Mouse (Mus musculus): ENCODE results near the gene Lifr. TPM values are rescaled to one million over a fixed set of nuclear protein-coding genes. Genes with fewer than 3 reads are reported as not detected.
A peak's percentile ranks its signal among the peaks of the same experiment; 100 is the strongest.

Gene Lifr
- polyA plus RNA-seq, 1 experiment, result 11.8 TPM

GRCm38 (mm10) chr15:7194748-7195221, 104.4 kb downstream of the Lifr start:
- TF ChIP-seq CTCF (IDR thresholded peaks at IDR 0.05; ENCODE audit: borderline replicate concordance, extremely low read depth, insufficient read depth, insufficient read length), result no peak
- no peak for TF ChIP-seq POLR2A (IDR thresholded peaks at IDR 0.05; ENCODE audit: borderline replicate concordance, extremely low read depth, insufficient read depth, insufficient read length, poor library complexity, severe bottlenecking)
- peak; percentile 95 for DNase-seq (ENCODE audit: low read depth)

DNA sequence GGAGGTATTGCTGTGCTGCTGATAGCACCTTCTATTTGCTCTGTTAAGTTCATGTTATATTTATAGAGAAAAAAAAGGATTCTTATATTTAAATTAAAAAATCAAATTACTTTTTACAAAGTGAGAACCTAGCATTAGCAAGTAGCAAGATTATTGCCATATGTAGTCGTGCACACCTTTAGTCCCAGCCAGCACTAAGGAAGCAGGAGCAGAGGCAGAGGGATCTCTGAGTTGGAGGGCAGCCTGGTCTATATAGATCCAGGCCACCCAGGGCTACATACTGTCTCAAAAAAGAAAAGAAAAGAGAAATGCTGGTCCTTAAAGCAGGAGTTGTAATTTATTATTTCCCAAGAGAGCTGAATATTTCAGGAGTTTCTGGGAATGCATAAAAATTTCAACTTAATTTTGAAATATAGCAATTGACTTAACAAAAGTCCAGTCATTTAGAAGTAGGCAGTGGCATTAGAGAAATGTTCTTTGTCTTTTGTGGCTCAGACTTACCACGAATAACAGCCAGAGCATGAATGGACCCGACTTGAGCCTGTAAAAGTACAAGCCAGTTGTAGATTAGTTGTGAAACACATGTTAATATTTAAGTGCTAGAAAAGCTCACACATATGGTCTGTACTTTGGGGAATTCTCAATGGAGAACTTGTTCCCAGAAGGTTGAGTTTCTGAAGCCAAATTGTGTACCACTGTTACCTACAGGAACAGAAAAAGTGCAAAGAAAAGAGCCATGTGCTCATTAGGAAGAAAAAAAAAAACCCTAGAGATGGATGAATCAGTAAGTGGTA, 107.4 kb downstream of the Lifr start:
- TF ChIP-seq POLR2A (IDR thresholded peaks at IDR 0.05; ENCODE audit: borderline replicate concordance, extremely low read depth, insufficient read depth, insufficient read length, poor library complexity, severe bottlenecking) (no peak), CTCF (IDR thresholded peaks at IDR 0.05; ENCODE audit: borderline replicate concordance, extremely low read depth, insufficient read depth, insufficient read length) (no peak)
- peak; percentile 70 for DNase-seq (ENCODE audit: low read depth)

- peak; percentile 95 for DNase-seq (ENCODE audit: low read depth)
- TF ChIP-seq CTCF (IDR thresholded peaks at IDR 0.05; ENCODE audit: borderline replicate concordance, extremely low read depth, insufficient read depth, insufficient read length) (no peak), POLR2A (IDR thresholded peaks at IDR 0.05; ENCODE audit: borderline replicate concordance, extremely low read depth, insufficient read depth, insufficient read length, poor library complexity, severe bottlenecking) (no peak)
Observed at GRCm38 (mm10) chr15:7198816-7199215, 108.4 kb downstream of the Lifr start.

GRCm38 (mm10) chr15:7200286-7200685, 109.9 kb downstream of the Lifr start:
- TF ChIP-seq POLR2A (IDR thresholded peaks at IDR 0.05; ENCODE audit: borderline replicate concordance, extremely low read depth, insufficient read depth, insufficient read length, poor library complexity, severe bottlenecking) (no peak), CTCF (IDR thresholded peaks at IDR 0.05; ENCODE audit: borderline replicate concordance, extremely low read depth, insufficient read depth, insufficient read length) (no peak)
- no peak for DNase-seq (ENCODE audit: low read depth)

DNA sequence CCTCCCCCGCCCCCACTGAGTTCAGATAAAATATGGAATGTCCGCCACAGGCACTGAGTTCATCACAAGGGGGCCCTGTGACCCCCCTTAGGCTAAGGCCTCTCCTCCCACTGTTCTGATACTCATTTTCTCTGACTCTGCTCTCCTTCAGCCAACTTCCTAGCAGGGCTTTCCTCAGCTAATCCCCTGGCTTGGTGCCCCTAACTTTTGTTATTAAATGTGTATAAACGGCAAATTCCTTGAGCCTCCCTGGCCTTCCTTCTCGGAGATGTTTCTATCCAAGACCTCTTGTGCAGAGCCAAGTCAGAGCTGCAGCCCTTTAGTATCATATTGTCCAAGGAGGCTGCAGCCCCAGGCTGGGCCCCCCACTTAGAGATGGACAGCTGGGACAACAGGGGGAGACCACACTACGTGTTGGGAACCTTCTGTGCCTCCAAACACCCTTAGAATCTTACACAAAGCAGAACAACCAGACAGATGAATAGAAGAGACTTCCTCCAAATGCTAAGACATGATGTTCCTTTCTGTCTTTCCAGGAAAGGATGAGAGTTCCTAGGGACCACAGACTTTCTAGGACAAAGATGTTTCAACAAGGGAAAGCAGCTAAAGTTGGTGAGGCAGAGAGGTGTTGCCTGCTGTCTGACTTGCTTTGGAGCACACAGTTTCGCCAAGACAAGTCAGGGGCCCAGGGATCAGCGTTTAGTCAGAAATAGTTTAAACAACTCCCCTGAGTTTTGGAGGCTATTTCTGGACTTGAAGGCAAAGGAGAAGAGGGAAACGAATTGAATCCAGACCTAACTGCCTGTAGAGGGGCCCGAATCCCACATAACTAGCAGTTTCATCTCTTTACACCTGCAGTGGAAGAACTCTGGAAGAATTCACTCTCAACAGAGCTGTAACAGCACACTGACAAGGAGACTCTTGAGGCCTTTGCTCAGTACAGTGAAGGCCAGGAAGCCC, 111.3 kb downstream of the Lifr start:
- DNase-seq (ENCODE audit: low read depth), result no peak
- TF ChIP-seq POLR2A (IDR thresholded peaks at IDR 0.05; ENCODE audit: borderline replicate concordance, extremely low read depth, insufficient read depth, insufficient read length, poor library complexity, severe bottlenecking), result no peak
- TF ChIP-seq CTCF (IDR thresholded peaks at IDR 0.05; ENCODE audit: borderline replicate concordance, extremely low read depth, insufficient read depth, insufficient read length), result no peak

DNA sequence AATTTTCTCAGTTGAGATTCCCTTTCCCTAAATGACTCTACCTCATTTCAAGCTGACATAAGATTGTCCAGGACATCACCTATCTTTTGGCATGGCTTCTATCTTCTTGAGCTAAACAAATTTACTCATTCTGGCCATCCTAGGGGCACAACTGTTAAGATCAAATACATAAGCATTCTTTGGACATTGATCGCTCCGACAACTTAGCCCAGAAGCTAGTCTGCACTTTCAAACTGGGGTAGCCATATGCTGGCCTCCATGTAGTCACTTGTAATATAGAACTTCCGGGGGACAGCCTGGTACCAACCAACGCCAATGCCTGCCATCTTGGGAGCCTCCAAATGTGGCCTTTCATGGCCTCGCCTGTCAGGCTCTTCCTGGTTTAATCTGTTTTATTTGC, 112.6 kb downstream of the Lifr start:
- DNase-seq (ENCODE audit: low read depth), result no peak
- TF ChIP-seq CTCF (IDR thresholded peaks at IDR 0.05; ENCODE audit: borderline replicate concordance, extremely low read depth, insufficient read depth, insufficient read length) (no peak), POLR2A (IDR thresholded peaks at IDR 0.05; ENCODE audit: borderline replicate concordance, extremely low read depth, insufficient read depth, insufficient read length, poor library complexity, severe bottlenecking) (no peak)

- DNase-seq (ENCODE audit: low read depth), result no peak
- no peak for TF ChIP-seq CTCF (IDR thresholded peaks at IDR 0.05; ENCODE audit: borderline replicate concordance, extremely low read depth, insufficient read depth, insufficient read length)
- no peak for TF ChIP-seq POLR2A (IDR thresholded peaks at IDR 0.05; ENCODE audit: borderline replicate concordance, extremely low read depth, insufficient read depth, insufficient read length, poor library complexity, severe bottlenecking)
Observed at GRCm38 (mm10) chr15:7203606-7204330, 113.4 kb downstream of the Lifr start.

- TF ChIP-seq POLR2A (IDR thresholded peaks at IDR 0.05; ENCODE audit: borderline replicate concordance, extremely low read depth, insufficient read depth, insufficient read length, poor library complexity, severe bottlenecking), result no peak
- no peak for TF ChIP-seq CTCF (IDR thresholded peaks at IDR 0.05; ENCODE audit: borderline replicate concordance, extremely low read depth, insufficient read depth, insufficient read length)
Observed at GRCm38 (mm10) chr15:7204917-7205316, 114.5 kb downstream of the Lifr start.

DNA sequence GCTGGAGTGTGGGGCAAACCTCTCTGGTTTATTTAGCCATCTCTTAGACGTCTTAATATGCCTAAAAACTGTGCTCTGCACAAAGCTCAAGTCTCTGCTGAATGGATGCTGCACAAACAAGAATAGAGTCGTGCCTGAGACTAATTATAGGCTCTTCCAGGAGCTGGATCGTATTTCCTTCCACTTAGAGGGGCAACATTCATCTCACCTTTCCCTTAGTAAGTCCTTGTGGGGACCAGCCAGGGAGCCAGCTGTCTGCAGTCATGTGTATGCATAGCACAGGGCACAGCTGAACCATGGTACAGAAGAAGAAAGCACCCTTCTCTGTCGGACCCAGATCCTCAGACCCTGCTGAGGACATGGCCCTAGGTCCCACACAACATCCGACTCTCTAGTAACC, 115.7 kb downstream of the Lifr start:
- DNase-seq (ENCODE audit: low read depth), result no peak
- TF ChIP-seq CTCF (IDR thresholded peaks at IDR 0.05; ENCODE audit: borderline replicate concordance, extremely low read depth, insufficient read depth, insufficient read length) (no peak), POLR2A (IDR thresholded peaks at IDR 0.05; ENCODE audit: borderline replicate concordance, extremely low read depth, insufficient read depth, insufficient read length, poor library complexity, severe bottlenecking) (no peak)

More at GRCm38 (mm10) chr15:7204917-7205316, 114.5 kb downstream of the Lifr start:
- DNase-seq (ENCODE audit: low read depth), result no peak

DNA sequence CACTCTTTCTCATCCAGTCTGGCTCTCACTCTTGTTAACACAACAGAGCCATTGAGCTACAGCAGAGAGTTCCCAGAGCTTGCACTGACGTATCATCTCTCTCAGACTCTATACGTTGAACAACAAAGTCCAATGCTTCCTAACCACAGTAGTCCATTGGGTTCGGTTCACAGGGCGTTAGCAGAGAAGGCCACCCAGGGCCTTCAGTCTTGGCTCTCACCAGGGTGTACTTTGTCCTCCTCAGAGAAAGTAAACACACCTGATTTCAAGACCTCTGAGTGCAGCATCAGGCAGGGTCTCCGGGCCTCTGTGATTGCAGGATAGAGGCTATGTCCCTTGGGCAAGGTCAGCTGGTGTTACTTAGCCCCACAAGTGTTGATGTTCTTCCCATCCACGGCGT, 116.9 kb downstream of the Lifr start:
- DNase-seq (ENCODE audit: low read depth), result no peak
- TF ChIP-seq CTCF (IDR thresholded peaks at IDR 0.05; ENCODE audit: borderline replicate concordance, extremely low read depth, insufficient read depth, insufficient read length) (no peak), POLR2A (IDR thresholded peaks at IDR 0.05; ENCODE audit: borderline replicate concordance, extremely low read depth, insufficient read depth, insufficient read length, poor library complexity, severe bottlenecking) (no peak)

Data from brain, embryonic 14.5 days (tissue).